Mouse (Mus musculus) gastrocnemius, postnatal 14 days (tissue): ENCODE results near the gene Bbx. TPM values are rescaled to one million over a fixed set of nuclear protein-coding genes. Genes with fewer than 3 reads are reported as not detected.

Experiments
- DNase-seq: peaks from one replicate; pipeline ENCODE4 v3.0.0; 2021; ENCODE audit warnings: mixed read lengths
- intact Hi-C: fragments of 180-260 bp; cut with DNase I; formaldehyde crosslinking; loops from one replicate; pipeline ENCODE4 v1.15.1; 2025; ENCODE audit warnings: low total_unique reads
- long read RNA-seq, 2 experiments: library from polyadenylated mRNA; stranded (forward); transcript quantifications; one replicate each; pipeline ENCODE4 v2.0.0; 2021
- total RNA-seq, 2 experiments: library from RNA; stranded (reverse); gene quantifications; 2 replicates each; pipeline ENCODE4 v1.2.3; 2021

Bbx gene
- total RNA-seq = 1 to 10 TPM; 8.4 to 8.5 TPM
- long read RNA-seq, experiment 1, partial matches to known transcripts = 0 of 1 reads
- long read RNA-seq, experiment 1, other reads (novel, unspliced or antisense) = 1 of 1 reads
- long read RNA-seq, experiment 2, partial matches to known transcripts = 2 of 2 reads
- long read RNA-seq, experiment 2, other reads (novel, unspliced or antisense) = 0 of 2 reads

DNA sequence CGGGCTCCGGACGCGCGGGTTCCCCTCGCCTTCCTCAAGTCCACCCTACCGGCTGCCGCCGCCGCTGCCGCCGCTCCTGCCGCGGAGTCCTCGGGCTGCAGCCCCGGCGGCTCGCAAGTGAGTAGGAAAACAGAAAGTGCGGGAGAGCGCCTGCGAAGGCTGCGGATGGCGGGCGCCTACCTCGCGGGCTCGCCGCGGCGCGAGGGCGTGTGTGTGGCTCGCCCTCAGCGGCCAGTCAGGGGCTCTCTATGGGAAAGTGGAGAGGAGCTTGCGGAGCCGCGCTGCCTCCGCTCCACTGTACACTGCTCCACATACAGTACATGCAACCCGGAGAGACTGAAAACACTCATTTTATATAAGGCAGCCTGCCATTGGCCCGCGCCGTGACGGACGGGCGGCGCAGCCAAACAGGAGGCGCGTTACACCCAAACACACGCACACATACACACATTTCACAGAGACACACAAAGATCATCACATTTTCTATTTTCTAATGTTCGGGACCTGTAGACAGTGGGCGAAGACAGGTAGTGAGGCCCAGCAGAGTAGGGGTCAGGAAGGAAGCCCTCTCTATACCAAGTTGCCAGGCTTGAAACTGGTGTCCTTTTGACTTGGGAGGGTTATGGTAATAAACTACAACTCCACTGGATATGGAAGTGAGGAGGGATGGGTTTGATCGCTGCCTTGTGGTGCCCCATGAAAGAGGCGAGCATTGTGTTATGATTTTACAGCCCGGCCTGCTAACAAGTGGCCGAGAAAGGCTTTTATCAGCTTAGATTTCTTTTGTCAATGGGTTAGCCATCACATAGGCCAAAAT lies at the start of gene Bbx:
Gene Bbx (minus strand): TSS at position 329 of the 817 bp plus-strand sequence.
- peak; percentile 88 for DNase-seq
- intact Hi-C loops = loop anchor here (10.0 kb wide), 1 partner anchor 93 kb away; no protein-coding TSS in a partner anchor

DNA sequence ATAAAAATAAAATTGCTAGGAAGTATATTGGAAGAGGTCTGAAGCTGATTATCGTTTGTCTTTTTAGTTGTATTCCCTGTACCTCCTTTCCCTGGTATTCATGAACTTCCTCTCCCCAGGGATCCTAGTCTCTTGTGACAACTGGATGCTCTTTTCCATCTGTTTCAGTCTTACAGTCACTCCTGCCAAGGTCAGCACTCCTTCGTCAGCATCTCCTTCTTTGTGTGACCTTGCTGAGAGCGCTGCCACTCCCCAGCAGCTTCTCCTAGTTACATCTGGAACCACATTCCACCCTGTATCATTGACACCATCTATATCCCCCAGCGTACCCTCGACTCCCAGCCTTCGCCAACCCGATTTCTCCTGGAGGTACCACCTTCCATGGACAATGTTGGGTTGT lies 49.7 kb upstream of the Bbx start:
- no peak for DNase-seq
- intact Hi-C loops = no loop called here

DNA sequence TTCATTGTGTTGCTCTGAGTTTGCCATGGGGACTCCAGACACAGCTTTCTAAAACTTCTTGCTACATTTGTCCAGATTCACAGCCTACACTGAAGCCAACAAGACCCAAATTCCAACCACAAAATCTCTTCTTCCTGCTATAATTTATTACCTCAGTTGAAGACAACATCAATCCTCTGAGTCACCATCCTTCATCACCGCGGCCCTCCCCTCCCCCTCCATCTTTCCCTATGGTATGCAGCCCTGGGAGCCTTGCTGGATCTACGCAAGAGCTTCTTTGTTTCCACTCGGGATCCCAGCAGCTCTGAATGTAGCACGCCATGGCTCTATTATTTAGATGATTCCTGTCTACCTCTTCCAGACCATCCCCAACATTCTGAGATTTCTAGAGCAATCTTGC lies 49.2 kb upstream of the Bbx start:
- intact Hi-C loops = no loop called here

DNA sequence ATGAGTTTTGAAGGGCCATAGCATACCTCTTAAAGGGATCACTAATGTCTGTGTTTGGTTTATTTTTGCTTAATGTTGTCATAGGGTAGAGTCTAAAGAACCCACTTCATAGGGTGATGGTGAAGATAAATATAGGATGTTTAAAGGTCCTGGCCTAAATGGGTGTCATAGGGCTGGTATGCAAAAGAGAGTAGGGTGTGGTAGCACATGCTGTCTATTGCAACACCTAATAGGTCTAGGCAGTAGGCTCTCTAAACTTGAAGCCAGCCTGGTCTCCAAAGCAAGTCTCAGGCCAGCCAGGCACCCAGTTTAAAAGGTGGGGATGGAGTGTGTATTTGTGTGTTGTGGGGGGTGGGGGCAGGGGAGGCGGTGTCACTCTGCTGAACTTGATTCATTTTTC lies 46.5 kb upstream of the Bbx start:
- no peak for DNase-seq
- intact Hi-C loops = no loop called here

More for the DNA sequence above, 49.2 kb upstream of the Bbx start:
- DNase-seq = no peak

DNA sequence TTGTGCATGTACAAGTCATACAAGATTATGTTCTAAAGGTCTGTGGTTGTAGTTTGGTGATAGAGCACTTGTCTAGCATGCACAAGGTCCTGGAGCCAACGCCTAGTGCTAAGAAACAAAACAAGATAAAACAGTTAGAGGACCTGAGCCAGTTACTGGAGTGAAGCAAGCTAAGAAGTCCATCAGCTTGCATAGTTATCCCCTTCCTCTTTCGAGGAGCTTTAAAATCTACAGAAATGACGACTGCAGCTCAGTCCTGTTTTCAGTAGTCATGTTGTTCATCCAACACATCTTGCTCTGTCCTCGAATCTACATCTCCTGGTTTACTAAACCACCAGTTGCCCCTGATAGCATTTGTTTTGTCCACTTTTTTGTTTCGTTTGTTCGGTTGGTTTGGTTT lies 45.4 kb upstream of the Bbx start:
- intact Hi-C loops = no loop called here

DNA sequence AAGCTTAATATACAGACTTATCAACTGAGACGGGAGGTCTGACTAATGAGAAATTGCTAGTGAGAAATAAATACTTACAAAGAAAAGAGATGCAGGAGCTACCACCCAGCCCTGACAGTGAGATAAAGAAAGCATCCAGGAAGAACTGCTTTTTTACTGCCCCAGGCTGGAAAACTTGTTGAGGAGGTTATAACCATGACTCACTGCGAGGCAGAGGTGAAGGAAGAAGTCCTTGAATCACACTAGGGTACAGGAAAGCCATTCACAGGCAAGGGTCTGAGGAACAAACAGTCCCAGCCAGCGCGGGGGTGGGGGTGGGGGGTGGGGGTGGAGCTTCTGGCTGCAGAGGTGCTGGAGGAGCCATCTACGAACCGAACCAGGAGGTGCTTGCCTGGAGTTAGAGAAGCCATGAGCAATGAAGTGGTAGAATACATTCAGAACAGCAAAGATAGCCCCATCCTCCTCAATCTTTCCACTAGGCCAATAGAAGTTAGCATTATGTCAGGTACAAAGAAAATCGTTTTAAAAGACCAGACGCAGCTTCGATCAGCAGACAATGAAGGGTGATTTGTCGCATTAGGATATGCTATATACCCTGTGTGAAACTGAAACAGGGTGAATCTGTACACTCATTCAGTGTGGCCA lies 30.2 kb upstream of the Bbx start:
- DNase-seq = no peak
- intact Hi-C loops = no loop called here

More for the DNA sequence above, 45.4 kb upstream of the Bbx start:
- no peak for DNase-seq

DNA sequence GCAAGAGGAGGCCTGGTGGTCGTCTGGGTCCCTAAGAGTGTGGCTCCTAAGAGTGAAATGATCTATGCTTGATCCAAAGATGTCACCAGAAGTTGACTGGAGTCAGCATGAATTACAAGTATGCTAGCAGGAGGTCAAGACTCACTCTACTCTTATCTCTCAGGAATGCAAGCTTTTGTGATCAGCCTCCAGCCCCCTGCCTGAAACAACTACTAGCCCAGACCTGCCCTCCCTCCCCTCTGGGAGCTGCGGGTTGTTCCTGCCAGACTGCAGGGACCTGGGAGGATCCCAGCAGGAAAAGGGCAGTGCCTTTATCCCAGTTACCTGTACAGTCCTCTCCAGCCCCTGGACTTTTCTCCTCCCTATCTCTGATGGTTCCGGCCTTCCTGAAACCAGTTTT lies 27.0 kb upstream of the Bbx start:
- intact Hi-C loops = no loop called here
- DNase-seq = no peak

DNA sequence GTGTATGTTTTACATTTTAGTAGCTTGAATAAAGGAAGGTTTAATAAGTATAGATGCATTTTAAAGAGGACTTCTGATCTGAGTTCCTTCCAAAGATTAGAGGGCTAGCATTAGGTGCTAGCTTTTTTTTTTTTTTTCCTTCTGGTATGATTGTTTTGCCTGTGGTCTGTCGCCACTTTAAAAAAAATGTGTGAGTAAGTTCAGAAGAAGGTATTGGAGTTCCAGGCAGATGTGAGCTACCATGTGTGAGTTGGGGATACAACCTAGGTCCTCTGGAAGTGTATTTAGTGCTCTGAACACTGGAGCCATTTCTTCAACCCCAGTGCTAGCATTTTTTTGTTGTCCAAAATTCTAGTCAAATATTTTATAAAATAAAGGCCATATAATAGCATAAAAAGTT lies 23.9 kb upstream of the Bbx start:
- DNase-seq = no peak
- intact Hi-C loops = no loop called here

DNA sequence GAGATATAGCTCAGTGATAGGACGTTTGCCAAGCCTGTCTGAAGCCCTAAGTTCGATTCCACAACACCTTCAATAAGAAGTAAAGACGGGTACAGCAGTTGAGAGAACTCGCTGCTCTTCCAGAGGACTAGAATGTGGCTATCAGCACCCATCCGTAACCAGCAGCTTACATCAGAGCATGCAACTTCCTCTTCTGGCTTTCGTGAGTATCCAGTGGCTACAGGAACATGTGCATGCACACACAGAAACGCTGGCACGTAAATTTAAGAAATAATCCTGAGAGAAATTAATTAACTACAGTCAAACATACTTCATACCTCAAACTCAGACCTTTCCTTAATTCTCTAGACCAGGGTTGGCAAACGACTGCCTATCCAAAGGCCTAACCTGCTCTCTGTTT lies 16.9 kb upstream of the Bbx start:
- intact Hi-C loops = no loop called here

DNA sequence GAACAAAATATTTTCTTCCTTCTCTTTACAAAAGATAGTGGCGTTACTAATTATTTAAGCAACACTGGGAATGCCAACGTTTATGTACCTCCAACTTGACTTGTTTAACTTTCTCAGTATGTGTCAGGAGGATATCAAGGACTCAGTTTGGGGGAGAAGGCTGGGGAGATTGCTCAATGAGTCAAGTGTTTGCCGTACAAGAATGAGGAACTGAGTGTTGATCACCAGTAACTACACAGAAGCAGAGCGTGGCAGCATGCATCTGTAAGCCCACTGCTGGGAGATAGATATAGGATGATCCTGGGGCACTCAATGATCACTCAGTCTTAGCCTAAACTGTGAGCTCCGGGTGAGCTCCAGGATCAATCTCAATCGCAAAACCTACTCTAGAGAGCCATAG lies 12.8 kb upstream of the Bbx start:
- intact Hi-C loops = no loop called here
- DNase-seq = no peak

More for the DNA sequence above, 16.9 kb upstream of the Bbx start:
- DNase-seq = no peak

DNA sequence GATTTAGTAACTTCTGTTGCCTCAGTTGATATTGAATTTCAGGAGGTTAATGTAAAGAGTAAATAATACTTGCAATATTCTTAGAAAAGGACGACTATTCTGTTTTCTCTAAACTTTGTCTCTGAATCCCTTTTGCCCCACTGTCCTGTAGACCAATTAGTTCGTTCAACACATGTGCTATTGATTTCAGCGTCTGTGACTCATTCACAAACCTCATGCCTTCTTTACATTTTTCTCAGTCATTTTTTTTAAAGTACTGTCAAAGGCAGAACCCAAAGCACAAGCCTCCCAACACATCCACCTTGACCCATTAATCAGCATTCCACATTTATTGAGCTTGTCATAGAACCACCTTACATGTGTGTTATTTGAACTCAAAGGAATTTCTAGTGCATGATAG lies 6.6 kb upstream of the Bbx start:
- intact Hi-C loops = loop anchor here (10.0 kb wide), 1 partner anchor 86 kb away; no protein-coding TSS in a partner anchor
- DNase-seq = no peak

DNA sequence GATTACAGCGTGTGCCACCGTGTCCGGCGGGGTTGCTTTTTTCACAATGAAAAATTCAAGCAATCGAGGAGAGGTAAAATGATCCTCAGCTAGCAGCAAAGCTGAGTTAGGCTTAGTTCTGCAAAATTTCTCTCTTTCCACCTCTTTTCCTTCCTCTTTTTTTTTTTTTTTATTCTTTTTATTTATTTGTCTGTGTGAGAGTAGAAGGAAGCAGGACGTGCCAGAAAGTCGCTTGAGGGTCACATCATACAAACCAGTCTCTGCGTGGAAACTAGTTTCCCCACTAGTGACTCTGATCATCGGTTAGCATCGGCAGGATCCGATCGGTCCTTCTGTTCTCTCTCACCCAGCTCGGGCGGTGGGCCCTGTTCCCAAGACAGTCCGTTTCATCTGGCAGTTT lies 5.6 kb upstream of the Bbx start:
- no peak for DNase-seq
- intact Hi-C loops = loop anchor here (10.0 kb wide), 1 partner anchor 87 kb away; no protein-coding TSS in a partner anchor

DNA sequence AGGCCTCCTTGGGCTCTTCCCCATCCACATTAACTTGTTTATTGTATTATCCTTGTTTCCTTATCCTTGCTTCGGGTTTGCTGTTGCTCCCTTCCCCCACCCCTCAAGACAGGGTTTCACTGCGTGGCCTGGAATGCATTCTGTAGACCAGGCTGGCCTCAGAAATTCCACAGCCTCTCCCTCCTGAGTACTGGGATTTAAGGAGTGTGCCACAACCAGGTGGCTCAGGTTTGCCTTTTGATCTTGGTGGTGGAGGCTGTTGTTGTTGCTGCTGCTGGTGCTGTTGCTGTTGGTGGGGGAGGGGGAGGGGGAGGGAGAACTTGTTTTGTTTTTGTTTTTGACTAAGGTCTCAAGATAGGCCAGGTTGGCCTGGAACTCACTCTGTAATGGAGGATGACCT lies 5.1 kb upstream of the Bbx start:
- intact Hi-C loops = loop anchor here (10.0 kb wide), 1 partner anchor 87 kb away; no protein-coding TSS in a partner anchor
- DNase-seq = no peak

DNA sequence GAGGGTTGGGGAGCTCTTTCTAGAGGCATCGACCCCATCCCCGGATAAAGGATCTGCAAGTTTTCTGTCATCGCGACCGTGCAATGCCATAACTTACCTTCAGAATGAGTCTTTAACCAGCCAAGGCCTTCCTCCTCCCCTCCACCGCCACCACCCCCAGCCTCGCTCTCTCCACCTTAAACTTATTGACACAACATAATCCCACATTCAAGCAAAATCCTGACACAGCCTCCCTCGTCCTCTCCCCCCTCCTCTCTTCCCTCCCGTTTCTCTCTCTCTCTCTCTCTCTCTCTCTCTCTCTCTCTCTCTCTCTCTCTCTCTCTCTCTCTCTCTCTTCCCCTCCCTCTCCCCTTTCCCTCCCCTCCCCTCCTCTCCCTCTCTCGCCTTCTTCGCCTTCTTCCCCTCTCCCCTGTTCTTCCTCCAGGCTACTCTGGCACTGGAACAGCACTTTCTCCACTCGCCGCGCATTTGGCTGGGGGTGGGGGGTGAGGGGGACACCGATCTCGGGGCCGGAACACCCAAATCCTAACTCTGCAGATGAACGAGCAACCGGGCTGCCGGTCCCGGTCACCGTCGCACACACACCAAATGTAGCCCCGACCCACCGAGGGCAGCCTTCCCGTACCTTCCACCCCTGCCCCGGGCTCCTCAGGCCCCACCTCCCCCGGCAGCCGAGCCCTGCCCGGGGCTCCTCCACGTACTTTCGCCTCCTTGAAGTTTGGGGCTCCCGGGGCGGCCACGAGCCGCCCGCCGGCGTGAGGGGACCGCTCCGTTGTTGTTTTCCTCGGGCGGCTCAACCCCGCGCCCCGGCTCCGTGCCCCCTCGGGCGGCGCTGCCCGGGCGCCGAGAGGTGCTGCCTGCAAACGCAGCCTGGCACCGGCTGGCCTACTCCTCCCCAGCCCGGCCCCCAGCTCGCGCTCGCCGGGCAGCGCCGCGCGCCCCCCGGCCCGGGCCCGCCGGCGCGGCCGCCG lies 894 bp downstream of the Bbx start:
- intact Hi-C loops = loop anchor here (10.0 kb wide), 1 partner anchor 94 kb away; no protein-coding TSS in a partner anchor
- DNase-seq = peak; percentile 42

DNA sequence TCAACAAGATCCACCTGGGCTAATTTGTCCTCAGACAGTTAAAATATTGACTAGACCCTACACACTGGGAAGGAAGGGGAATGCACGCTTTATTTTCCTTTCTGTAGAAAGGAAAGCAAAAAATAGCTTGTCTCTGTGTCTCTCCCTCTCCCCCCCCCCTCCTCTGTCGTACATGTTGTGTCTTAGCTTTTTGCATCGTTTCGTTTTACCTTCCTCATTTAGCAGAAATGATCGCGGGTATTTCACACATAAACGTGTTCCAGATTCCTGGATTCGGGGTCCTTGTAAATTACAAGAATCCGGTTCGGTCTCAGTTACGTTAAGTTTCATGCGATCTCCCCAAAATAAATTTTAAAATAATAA lies 1.7 kb downstream of the Bbx start:
- intact Hi-C loops = loop anchor here (10.0 kb wide), 1 partner anchor 94 kb away; no protein-coding TSS in a partner anchor

DNA sequence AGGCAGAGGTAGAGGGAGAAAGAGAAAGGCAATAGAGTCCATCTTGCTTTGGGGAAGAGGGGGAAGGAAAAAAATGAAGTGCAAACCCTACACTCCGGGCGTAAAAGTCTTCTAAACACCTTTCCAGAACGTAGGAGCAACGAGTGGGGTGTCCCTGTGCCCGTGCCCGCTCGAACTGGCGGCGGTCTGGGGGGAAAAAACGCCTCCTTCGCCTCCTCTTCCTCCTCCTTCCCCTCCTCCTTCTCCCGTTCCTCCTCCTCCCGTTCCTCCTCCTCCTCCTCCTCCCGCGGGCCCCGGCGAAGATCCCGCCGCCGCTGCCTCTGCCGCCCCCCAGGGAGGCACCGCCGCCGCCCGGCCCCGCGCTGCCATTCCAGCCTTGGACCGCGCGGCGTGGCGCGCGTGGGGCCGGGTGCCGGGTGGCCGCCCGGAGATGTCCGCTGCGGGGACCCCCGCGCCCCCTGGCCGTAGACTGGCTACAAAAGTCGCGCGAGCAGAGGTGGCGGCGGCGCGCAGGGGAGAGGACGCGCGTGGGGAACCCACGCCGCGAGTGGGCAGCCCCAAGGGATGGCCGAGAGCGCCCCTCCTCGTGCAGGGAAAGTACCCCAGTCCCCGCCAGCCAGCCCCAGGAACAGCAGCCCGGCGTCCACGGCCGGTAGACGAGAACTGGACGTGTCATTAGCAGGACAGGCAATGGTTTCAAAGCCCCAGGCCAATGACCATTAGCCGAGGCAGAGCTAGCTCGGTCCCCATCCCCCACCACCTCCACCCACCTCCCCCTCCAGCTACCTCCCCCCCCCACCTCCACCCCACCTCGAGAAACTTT lies 2.3 kb downstream of the Bbx start:
- intact Hi-C loops = loop anchor here (10.0 kb wide), 1 partner anchor 95 kb away; no protein-coding TSS in a partner anchor
- peak; percentile 33 for DNase-seq

More for the DNA sequence above, 1.7 kb downstream of the Bbx start:
- no peak for DNase-seq

DNA sequence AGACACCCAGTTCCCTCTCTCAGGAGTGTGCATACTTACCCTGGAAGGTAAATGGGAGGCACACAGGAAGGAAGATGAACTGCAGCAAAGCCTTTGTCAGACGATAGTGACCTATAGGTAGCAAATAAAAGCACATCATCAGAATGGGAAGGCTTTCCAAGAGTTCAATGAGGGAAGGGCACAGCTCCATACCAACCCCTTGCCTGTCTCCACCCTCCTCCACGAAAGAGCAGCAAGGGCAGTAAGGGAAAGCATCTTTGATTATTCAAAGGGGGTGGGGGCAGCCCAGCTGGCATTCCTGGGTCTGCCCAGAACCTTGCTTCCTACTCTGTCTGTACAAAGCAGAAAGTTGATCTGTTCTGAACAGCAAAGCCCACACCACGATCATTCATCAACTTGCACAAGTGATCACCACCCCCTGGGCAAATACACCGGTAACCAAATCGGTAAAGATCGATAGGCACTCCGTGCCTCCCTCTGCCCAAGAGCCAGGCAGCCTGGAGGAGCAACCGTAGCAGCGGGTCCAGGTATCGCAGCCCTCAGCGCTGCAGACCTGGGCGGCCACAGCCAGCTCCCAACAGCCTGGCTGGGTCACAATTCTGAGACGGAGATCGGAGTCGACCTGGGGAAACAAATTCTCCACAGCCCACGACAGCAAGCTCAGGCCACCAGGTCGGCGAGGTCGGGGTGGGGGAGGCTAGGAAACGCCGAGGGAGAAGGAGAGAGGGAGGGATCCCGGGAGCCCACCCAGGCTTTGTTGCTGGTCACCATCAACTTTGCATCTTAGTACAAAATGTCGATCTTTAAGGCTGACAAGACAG lies 3.1 kb downstream of the Bbx start:
- peak; percentile 9 for DNase-seq
- intact Hi-C loops = no loop called here

DNA sequence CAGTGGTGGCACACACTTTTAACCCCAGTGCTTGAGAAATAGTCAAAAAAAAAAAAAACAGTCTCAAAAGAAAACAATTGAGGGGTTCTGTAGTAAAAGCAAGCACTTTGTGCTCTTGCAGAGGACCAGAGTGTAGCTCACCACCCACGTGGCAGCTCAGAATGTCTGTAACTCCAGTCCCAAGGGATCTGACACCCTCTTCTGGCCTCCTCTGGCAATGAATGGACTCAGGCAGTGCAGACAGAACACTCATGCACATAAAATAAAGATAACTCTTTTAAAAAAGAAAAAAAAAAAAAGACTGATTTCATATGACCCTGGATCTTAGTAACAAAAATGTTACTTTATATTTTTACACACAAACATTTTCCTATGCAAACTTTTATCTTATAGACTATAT lies 12.1 kb downstream of the Bbx start:
- intact Hi-C loops = no loop called here
- no peak for DNase-seq
